Comparison of ENCODE assay signal across 18 mouse cellular contexts in genomic region chr4:118361451-118361850, GRCm38 (mm10).
"Had no signal": no experiment of that assay in that cellular context is flagged by ENCODE, and none has a peak within 500 bp of the region (broad histone marks: within the 10 kb centered on the region; RNA-seq: fewer than 3 reads in every experiment).

No protein-coding gene starts in this region.

- H3K4me3 ChIP-seq: left cerebral cortex, adult 2 months; liver, embryonic 15.5 days; lung, embryonic 15.5 days; neural tube, embryonic 12.5 days had no signal

- H3K9me3 ChIP-seq: kidney, embryonic 15.5 days; limb, embryonic 13.5 days; liver, embryonic 12.5 days; liver, embryonic 15.5 days; lung, embryonic 15.5 days; megakaryocyte, embryonic 14.5 days; midbrain, embryonic 10.5 days; neural tube, embryonic 12.5 days had no signal

- ATAC-seq: liver, embryonic 12.5 days had no signal

- H3K9ac ChIP-seq: kidney, embryonic 15.5 days; lung, embryonic 15.5 days had no signal

- H3K4me2 ChIP-seq: lung, embryonic 15.5 days had no signal

- H3K27ac ChIP-seq: left cerebral cortex, adult 2 months; liver, embryonic 12.5 days; lung, embryonic 15.5 days had no signal

- DNase-seq: kidney, postnatal 10 days; layer of hippocampus, postnatal 36 days; liver; lung, adult 18-20 months; lung, postnatal 10 days; lung, postnatal 36 days; midbrain, embryonic 14.5 days; thymus, adult 18-20 months; thymus, postnatal 36 days had no signal

- H3K27me3 ChIP-seq: kidney, embryonic 15.5 days; limb, embryonic 13.5 days; liver, embryonic 12.5 days; liver, embryonic 15.5 days; lung, embryonic 15.5 days; neural tube, embryonic 12.5 days had no signal
